Mouse (Mus musculus) splenic B cell, adult 2 months (primary cell): ENCODE data around the gene Ap5z1.

Experiments
- DNase-seq: peaks from one replicate; pipeline ENCODE4 v3.0.0-alpha.2; 2011; ENCODE audit warnings: low read depth, low spot score
- H3K27me3 ChIP-seq: 2 replicates; pipeline ENCODE4 v1.6.1; 2012; ENCODE audit warnings: mild to moderate bottlenecking, low read length, moderate library complexity, mixed read lengths; ENCODE audit not compliant: control insufficient read depth, poor library complexity, insufficient read depth, severe bottlenecking
- H3K36me3 ChIP-seq: 2 replicates; pipeline ENCODE4 v1.6.1; 2012; ENCODE audit warnings: mild to moderate bottlenecking, low read length, moderate library complexity, mixed read lengths; ENCODE audit not compliant: control insufficient read depth, poor library complexity, insufficient read depth, severe bottlenecking

Gene Ap5z1

DNA sequence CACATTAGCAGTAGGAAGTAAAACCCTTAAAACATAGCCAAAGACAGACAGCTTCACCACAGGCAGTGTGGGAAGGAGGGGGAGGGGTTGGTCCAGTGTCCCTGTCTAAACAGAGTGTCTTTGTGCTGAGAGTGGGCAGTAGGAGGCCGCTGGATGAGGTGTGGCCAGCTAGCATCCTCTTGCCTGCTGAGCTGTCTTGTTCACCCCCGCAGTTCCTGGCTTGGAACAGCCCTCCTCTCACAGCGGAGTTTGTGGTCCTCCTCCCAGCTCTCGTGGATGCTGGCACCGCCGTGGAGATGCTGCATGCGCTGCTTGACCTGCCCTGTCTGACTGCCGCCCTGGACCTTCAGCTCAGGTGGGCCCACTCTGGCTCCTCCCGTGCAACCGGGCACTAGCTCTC, 10.0 kb downstream of the Ap5z1 start:
- peaks cover 1% of the 10 kb centered on the region for H3K36me3 ChIP-seq
- H3K27me3 ChIP-seq = no peaks in the 10 kb centered on the region
- no peak for DNase-seq

DNA sequence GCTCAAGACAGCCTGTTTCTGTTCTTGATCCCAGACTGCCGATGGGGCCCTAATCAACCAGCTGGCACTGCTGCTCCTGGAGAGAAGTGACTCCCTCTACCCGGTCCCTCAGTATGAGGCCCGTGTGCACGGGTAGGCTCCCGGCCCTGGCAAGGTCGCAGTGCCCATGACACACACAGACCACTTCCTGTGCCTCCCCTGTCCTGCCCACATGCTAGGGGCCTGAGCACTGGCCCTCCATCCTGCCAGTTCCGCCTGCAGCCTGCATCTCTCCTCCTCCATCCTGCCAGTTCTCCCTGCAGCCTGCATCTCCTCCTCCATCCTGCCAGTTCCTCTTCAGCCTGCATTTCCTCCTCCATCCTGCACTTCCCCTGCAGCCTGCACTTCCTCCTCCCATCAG, 11.9 kb downstream of the Ap5z1 start:
- no peaks in the 10 kb centered on the region; the same call in none of the 2 replicates for H3K36me3 ChIP-seq
- no peaks in the 10 kb centered on the region for H3K27me3 ChIP-seq
- no peak for DNase-seq

DNA sequence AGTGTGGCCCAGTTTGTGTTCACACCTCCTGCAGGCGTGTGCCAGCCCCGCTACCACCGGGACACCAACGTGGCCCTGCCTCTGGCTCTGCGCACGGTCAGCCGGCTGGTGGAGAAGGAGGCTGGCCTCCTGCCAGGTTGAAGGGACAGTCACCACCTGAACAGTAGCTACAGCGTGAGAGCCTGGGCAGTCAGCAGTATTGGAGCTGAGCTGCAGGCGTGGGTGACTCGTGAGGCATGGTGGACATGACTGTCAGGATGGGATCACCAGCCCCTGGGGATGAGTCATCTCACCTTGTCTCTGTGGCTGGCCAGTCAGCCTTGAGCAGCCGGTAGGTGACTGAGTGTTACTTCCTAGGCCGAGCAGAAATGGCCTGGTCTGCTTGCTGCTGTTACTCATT, 13.6 kb downstream of the Ap5z1 start:
- Histone ChIP-seq H3K36me3 (no peaks in the 10 kb centered on the region; the same call in 1 of the 2 replicates), H3K27me3 (no peaks in the 10 kb centered on the region)
- DNase-seq = no peak

DNA sequence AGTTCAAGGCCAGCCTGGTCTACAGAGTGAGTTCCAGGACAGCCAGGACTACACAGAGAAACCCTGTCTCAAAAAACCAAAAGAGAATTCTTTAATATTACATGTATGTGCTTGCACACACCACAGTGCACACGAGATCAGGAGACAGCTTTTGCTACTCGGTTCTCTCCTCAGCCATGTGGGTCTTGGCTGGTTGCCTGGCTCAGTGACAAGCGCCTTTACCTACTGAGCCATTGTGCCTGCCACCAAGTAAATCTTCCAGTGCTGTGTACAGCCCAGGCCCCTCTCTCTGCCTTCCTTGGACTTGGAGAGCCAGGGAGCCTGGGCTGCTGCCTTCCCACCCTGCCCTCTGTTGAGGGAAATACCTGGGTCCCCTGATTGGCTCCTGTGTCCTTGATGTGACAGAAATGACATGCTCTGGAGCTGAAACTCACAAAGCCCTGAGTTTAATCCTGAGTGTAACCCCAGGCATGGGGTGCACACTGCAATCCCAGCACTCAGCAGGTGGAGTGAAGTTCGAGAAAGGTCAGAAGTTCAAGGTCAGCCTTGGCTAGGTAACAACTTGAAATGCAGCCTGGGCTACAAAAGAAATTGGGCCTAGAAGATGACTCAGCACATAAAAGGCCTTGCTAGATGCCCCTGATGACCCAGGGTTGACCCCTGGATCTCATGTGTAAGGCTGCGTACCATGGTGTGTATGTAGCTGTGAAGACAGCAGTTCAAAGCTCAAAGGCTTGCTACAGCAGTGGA, 14.3 kb downstream of the Ap5z1 start:
- DNase-seq = no peak
- Histone ChIP-seq H3K36me3 (no peaks in the 10 kb centered on the region), H3K27me3 (no peaks in the 10 kb centered on the region)

DNA sequence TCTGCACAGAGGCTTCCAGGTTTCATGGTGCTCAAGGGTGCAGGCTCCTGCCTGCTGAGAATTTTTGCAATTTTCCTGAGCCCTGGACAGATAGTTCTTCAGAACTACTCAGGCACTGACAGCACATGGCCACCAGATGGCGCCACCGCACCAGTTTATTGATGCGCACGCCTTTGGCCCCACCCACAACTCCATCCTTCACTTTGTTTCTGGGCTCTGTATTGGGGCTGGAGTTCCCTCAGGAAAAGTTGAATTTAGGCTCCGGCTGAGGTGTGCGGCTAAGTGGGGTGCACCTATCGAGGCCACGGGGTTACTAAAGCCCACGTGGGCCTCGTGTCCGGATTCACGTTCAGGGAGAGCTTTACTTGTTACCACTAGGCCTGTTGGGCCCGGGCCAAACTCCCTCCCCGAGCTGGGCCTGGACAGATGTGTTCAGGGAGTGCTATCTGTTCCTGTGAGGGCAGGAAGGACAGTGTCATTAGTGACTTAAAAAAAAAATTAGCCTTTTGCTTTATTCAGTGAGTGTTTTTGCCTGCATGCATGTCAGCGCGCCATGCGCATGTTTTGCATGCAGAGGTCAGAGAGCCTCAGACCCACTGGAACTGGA, 15.2 kb downstream of the Ap5z1 start:
- Histone ChIP-seq H3K27me3 (no peaks in the 10 kb centered on the region), H3K36me3 (no peaks in the 10 kb centered on the region)

DNA sequence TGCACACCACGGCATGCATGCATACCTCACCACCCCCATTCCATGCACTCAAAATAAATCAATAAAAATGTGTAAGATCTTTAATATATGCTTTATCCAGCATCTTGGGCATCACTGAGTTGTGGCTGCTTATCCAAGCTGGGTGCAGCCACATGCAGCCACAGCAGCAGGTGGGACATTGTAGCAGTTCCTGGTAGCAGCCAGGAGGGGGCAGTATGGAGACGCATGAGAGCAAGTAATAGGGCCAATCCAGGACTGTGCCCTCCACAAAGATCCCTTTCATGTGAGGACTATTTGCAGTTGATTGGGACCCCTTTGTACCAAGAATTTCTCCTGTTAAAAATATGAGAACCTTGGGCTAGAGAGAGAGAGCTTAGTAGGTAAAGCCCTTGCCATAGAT, 18.8 kb downstream of the Ap5z1 start:
- Histone ChIP-seq H3K27me3 (no peaks in the 10 kb centered on the region), H3K36me3 (no peaks in the 10 kb centered on the region)
- DNase-seq = peak; percentile 77

More for the DNA sequence above, 15.2 kb downstream of the Ap5z1 start:
- DNase-seq = peak; percentile 79

DNA sequence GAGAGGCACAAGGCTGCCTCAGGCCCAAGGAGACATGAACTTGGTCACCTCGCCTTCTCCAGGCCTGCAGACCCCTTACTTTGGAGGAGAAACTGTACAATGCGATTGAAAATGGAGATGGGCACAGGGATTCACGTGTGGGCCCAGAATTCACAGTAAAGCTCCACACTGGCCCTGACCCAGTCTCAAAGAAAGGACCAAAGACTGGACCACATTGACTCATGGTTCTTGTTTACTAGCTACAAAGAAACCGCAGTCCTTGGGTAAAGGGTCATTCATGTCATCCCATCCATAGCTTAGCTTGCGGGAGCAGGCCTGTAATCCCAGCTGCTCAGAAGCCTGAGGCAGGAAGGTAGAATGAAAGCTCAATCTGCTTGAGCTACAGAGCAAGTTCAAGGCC, 19.8 kb downstream of the Ap5z1 start:
- H3K27me3 ChIP-seq = no peaks in the 10 kb centered on the region
- DNase-seq = no peak
- no peaks in the 10 kb centered on the region for H3K36me3 ChIP-seq

DNA sequence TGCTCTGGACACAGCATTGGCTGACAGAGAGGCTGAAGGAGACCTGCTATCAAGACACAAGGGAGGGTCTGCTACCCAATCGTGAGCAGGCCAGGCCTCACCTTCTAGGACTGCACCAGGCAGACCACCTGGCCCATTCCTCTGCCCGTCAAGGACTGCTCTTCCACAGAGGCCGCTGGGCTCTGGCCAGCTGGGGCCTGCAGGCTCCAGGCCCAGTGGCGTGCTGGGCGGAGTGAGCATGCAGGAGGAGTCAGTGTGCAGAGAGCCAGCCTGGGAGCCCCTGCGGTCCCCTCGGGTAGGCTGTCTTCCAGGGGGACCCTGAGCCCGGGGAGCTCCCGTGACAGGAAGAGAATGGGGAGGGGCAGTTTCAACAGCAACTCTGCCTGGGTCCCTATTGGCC, 22.9 kb downstream of the Ap5z1 start:
- Histone ChIP-seq H3K36me3 (no peaks in the 10 kb centered on the region), H3K27me3 (no peaks in the 10 kb centered on the region)
- no peak for DNase-seq

DNA sequence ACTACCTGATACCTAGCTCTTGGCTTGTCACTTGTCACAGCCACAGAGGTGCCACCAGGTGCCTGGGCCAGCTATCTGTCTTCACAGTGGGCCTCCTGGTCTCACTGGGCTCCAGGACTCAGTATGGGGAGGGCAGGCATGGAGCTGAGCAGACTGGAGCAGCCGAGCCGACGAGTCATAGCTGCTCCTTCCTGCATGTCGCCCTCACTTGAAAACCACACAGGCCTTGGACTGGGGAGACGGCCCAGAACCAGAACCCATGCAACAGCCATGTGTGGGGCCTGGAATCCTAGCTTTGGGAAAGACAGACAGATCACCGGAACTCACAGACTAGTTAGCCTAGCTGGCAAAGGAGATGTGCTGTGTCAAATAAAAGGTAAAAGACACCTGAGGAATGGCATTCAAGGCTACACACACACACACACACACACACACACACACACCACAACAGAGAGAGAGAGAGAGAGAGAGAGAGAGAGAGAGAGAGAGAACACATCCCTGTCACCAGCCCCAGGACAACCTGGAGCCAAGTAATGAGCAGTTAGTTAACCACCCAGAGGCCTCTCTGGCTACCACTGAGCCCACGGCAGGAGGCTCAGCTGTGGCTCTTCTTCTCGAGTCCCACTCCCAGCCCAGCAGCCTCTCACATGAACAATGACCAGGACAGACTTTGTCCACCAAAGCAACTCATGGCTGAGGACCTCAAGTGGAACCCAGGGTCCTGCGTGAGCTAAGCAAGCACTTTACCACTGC, 26.4 kb downstream of the Ap5z1 start:
- Histone ChIP-seq H3K27me3 (no peaks in the 10 kb centered on the region), H3K36me3 (no peaks in the 10 kb centered on the region)
- no peak for DNase-seq

DNA sequence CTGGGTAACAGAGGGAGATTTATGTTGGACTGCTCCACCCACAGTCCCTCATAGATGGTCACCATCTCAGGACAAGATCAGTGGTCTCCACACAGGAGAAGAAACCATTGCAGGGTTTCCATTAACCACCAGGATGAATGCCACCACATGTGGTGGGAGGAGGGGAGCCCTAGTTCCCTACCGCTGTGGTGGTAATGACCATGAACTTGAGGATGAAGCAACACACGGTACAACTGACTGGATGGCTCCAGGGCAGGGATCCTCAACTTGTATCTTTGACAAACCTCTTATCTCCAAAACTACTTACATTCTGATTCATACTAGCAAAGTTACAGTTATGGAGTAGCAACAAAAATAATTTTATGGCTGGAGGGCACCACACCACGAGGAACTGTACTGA, 29.6 kb downstream of the Ap5z1 start:
- Histone ChIP-seq H3K36me3 (no peaks in the 10 kb centered on the region), H3K27me3 (no peaks in the 10 kb centered on the region)
- no peak for DNase-seq

DNA sequence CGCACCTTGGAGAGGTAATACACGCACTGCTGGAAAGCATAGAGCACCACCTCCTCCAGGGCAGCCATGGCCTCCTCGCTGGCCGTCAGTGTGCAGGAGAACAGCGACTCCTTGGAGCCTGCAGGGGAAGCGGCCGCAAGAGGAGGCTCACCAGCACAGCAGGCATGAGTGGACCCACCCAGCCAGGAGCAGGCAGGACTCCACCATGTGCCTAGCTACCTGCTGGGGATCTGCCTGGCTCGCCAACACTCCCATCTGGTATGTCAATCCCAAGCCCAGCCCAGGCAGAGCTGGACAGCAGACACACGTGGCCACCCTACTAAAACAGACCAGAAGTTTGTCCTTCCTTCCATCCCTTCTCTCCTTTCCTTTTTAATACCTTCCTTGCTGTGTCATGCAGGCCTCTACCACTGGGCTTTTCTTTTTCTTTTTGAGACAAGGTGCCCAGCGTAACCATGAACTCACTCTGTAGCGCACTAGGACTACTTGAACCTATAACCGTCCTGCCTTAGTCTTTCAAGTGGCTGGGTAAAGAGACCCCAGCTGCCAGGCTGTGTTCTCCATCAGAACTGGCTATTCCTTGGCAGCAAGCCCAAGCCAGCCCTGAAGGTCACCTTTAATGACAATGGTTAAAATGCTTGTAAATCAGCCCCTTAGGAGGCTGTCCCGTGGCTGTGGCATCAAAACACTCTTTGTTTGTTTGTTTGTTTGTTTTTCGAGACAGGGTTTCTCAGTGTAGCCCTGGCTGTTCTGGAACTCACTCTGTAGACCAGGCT, 31.8 kb downstream of the Ap5z1 start:
- H3K27me3 ChIP-seq = no peaks in the 10 kb centered on the region
- DNase-seq = no peak
- no peaks in the 10 kb centered on the region for H3K36me3 ChIP-seq

DNA sequence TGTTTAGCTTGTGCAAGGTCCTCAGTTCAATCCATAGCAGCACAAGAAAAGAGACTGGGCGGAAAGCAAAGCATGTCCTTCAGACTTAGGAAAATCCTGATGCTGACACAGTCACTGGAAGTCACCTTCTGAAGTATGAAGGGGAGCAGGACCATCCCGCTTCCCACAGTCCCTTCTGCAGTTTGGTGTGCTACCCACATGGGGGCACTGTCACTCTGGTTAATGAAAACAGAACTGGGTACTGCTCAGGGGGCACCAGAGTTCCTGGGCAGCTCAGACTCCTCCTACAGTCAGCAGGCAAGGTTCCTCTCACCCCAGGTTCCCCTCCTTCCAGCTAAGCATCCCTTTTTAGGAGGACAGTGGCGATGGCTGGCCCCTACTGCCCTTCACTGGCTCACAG, 35.2 kb downstream of the Ap5z1 start:
- H3K36me3 ChIP-seq = no peaks in the 10 kb centered on the region
- peak; percentile 34 for DNase-seq
- H3K27me3 ChIP-seq = no peaks in the 10 kb centered on the region

DNA sequence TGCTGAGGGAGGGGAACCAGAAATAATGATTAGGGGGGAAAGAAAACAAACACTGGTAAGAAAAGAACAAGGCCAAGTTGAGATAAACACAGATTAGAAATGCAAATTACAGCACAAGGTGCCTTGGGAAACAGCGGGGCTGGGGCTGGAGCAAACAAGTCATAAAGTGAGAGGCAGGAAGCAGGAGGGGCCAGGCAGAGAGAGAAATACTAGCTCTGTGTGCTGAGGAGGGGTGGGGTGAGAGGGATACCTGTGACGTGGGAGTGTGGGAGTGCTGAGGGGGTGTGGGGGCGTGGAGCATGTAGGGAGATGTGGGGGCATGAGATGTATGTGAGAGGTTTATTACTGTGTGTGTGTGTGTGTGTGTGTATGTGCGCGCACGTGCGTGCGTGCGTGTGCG, 37.2 kb downstream of the Ap5z1 start:
- H3K27me3 ChIP-seq = no peaks in the 10 kb centered on the region
- DNase-seq = no peak
- H3K36me3 ChIP-seq = no peaks in the 10 kb centered on the region

DNA sequence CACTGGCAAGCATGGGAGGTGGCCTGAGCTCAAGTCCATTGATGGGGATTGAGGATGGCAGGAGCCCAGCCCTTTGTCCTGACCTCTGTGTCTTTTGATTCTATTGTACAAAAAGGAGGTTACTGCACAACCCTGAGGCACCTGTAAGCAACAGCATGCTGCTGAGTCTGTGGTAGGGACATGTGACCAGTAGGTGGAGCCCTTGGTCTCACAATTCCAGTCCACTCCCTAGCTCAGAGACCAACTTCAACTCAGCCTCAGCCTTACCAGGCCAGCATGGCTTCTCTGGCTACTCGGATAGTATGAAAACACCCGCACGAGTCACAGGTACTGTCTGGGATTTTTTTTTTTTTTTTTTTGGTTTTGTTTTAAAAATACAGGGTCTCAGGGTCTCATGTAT, 38.7 kb downstream of the Ap5z1 start:
- H3K27me3 ChIP-seq = no peaks in the 10 kb centered on the region
- DNase-seq = peak; percentile 75
- no peaks in the 10 kb centered on the region for H3K36me3 ChIP-seq

DNA sequence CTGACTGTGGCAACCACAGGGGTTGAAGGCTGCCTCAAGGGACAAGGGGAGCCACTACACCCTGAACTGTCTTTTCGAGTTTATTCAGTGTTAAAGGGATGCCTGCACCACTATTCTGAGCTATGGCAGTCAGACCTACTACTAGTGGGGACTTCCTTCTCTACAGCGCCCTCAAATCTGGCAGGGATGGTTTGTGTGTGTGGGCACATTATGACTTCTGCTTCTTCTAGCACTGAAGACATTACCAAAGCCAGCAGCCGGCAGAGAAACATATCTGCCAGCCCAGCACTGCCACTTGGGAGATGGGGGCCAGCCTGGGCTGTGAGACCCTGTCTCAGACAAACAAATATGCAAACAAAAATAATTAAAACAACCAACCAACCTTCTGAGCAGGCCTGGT, 40.4 kb downstream of the Ap5z1 start:
- no peak for DNase-seq
- no peaks in the 10 kb centered on the region for H3K27me3 ChIP-seq
- H3K36me3 ChIP-seq = no peaks in the 10 kb centered on the region
